Mouse (Mus musculus): ENCODE measurements around the gene Thbs4. TPM values are rescaled to one million over a fixed set of nuclear protein-coding genes. Genes with fewer than 3 reads are reported as not detected.

Thbs4 gene
- polyA plus RNA-seq, 1 experiment from 2014 or later, result 0.30 TPM

- Histone ChIP-seq H3K4me1 (replicated peaks) (no peaks in the 10 kb centered on the region), H3K4me2 (no peak overlapping the region), H3K4me3 (replicated peaks) (no peak overlapping the region), H3K36me3 (replicated peaks) (no peaks in the 10 kb centered on the region), H3K27me3 (peaks cover 42% of the 10 kb centered on the region), H3K9me3 (replicated peaks) (no peaks in the 10 kb centered on the region), H3K27ac (replicated peaks) (no peak overlapping the region), H3K9ac (no peak overlapping the region)
- ATAC-seq (ENCODE audit: insufficient read depth), result no peak
- 56% methylated on average over 7 of the region's 7 CpGs for WGBS (ENCODE audit: insufficient replicate concordance)
These were observed 3.1 kb downstream of the Thbs4 start for GRCm38 (mm10) chr13:92791474-92791873.

GRCm38 (mm10) chr13:92784311-92784710 is 10.3 kb downstream of the Thbs4 start:
- Histone ChIP-seq H3K4me3 (replicated peaks) (no peak overlapping the region), H3K4me1 (replicated peaks) (no peaks in the 10 kb centered on the region), H3K4me2 (no peak overlapping the region), H3K27me3 (no peaks in the 10 kb centered on the region), H3K9ac (no peak overlapping the region), H3K36me3 (replicated peaks) (no peaks in the 10 kb centered on the region), H3K27ac (replicated peaks) (no peak overlapping the region), H3K9me3 (replicated peaks) (no peaks in the 10 kb centered on the region)
- ATAC-seq (ENCODE audit: insufficient read depth), result no peak
- 60% methylated on average over 3 of the region's 3 CpGs for WGBS (ENCODE audit: insufficient replicate concordance)

GRCm38 (mm10) chr13:92783551-92783950 is 11.1 kb downstream of the Thbs4 start:
- Histone ChIP-seq H3K4me1 (replicated peaks) (no peaks in the 10 kb centered on the region), H3K27me3 (no peaks in the 10 kb centered on the region), H3K36me3 (replicated peaks) (no peaks in the 10 kb centered on the region), H3K9me3 (replicated peaks) (no peaks in the 10 kb centered on the region), H3K4me3 (replicated peaks) (no peak overlapping the region), H3K4me2 (no peak overlapping the region), H3K9ac (no peak overlapping the region), H3K27ac (replicated peaks) (no peak overlapping the region)
- ATAC-seq (ENCODE audit: insufficient read depth), result no peak
- WGBS (ENCODE audit: insufficient replicate concordance), result 75% methylated on average over 4 of the region's 4 CpGs

- Histone ChIP-seq H3K4me1 (replicated peaks) (no peaks in the 10 kb centered on the region), H3K9ac (no peak overlapping the region), H3K36me3 (replicated peaks) (no peaks in the 10 kb centered on the region), H3K4me3 (replicated peaks) (no peak overlapping the region), H3K9me3 (replicated peaks) (no peaks in the 10 kb centered on the region), H3K27ac (replicated peaks) (no peak overlapping the region), H3K4me2 (no peak overlapping the region), H3K27me3 (no peaks in the 10 kb centered on the region)
- no peak for ATAC-seq (ENCODE audit: insufficient read depth)
- WGBS (ENCODE audit: insufficient replicate concordance), result 66% methylated on average over 8 of the region's 8 CpGs
These were observed 13.7 kb downstream of the Thbs4 start for GRCm38 (mm10) chr13:92780927-92781326.

- no peaks in the 10 kb centered on the region for H3K9me3 ChIP-seq (replicated peaks)
- H3K27ac ChIP-seq (replicated peaks), result no peak overlapping the region
- WGBS (ENCODE audit: insufficient replicate concordance), result 65% methylated on average over 4 of the region's 4 CpGs
- ATAC-seq (ENCODE audit: insufficient read depth), result no peak
- no peaks in the 10 kb centered on the region for H3K4me1 ChIP-seq (replicated peaks)
- H3K27me3 ChIP-seq, result no peaks in the 10 kb centered on the region
- no peak overlapping the region for H3K4me3 ChIP-seq (replicated peaks)
- no peaks in the 10 kb centered on the region for H3K36me3 ChIP-seq (replicated peaks)
- H3K9ac ChIP-seq, result no peak overlapping the region
- no peak overlapping the region for H3K4me2 ChIP-seq
These were observed 14.5 kb downstream of the Thbs4 start for GRCm38 (mm10) chr13:92780076-92780475.

DNA sequence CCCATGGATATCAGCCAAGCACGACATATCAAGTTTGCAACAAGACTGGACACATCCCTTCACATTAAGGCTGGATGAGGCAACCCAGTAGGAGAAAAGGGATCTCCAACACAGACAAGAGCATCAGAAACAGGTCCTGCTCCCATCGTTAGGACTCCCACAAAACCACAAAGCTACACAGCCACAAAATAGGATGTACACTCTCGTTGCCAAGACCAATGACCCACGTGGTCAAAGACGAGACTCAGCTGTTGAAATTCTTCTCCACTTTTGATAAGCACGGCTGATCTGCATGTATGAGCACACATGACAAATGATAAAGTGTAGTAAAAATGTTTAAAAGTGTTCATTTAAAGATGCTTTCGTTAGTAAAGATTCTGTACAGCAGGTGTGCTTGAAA is 16.0 kb downstream of the Thbs4 start:
- no peak for ATAC-seq (ENCODE audit: insufficient read depth)
- no peak overlapping the region for H3K4me3 ChIP-seq (replicated peaks)
- H3K9ac ChIP-seq, result no peak overlapping the region
- no peaks in the 10 kb centered on the region for H3K36me3 ChIP-seq (replicated peaks)
- H3K27ac ChIP-seq (replicated peaks), result no peak overlapping the region
- no peaks in the 10 kb centered on the region for H3K27me3 ChIP-seq
- no peaks in the 10 kb centered on the region for H3K4me1 ChIP-seq (replicated peaks)
- no peaks in the 10 kb centered on the region for H3K9me3 ChIP-seq (replicated peaks)
- H3K4me2 ChIP-seq, result no peak overlapping the region
- 39% methylated on average over 7 of the region's 7 CpGs for WGBS (ENCODE audit: insufficient replicate concordance)

DNA sequence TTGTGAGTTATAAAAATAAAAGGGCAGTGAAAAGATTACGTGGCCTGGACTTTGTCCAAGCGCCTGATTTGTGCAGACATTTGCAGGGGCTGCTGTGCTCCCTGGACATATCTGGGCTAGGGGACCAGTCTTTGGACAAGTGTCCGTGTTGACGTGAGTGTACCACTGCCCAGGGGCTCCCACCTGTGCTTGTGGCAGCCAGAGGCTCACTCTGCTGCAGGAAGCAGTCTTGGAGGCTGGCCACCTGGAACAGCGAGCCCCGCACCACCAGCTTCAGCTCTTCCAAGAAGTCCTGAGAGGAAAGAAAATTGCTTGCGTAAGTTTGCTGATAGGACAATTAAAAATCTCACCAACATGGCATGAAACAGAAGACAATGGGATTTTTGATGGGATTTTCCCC is 18.7 kb downstream of the Thbs4 start:
- Histone ChIP-seq H3K9me3 (replicated peaks) (no peaks in the 10 kb centered on the region), H3K4me3 (replicated peaks) (no peak overlapping the region), H3K36me3 (replicated peaks) (no peaks in the 10 kb centered on the region), H3K27ac (replicated peaks) (no peak overlapping the region), H3K4me2 (no peak overlapping the region), H3K9ac (no peak overlapping the region), H3K4me1 (replicated peaks) (no peaks in the 10 kb centered on the region), H3K27me3 (no peaks in the 10 kb centered on the region)
- no peak for ATAC-seq (ENCODE audit: insufficient read depth)
- WGBS (ENCODE audit: insufficient replicate concordance), result 68% methylated on average over 7 of the region's 7 CpGs

DNA sequence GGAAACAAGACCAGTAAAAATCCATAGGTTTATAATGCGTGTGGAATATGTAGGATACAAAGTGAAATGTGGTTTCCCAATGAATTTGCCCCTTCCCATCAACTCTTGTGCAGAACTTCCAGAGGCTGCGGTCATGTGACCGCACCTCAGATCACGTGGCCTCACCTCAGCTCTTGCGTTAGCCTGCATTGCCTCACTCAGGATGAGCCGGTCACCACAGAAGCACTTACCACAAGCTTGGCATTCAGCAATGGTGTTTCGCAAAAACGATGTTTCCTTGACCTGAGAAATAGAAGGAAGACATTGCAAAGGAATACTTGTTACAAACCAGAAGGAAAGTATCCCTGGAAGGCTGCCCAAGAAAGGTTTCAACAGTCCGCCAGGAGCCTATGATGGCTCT is 19.7 kb downstream of the Thbs4 start:
- no peak overlapping the region for H3K4me3 ChIP-seq (replicated peaks)
- no peaks in the 10 kb centered on the region for H3K9me3 ChIP-seq (replicated peaks)
- H3K4me1 ChIP-seq (replicated peaks), result no peaks in the 10 kb centered on the region
- no peak overlapping the region for H3K4me2 ChIP-seq
- WGBS (ENCODE audit: insufficient replicate concordance), result 64% methylated on average over 9 of the region's 9 CpGs
- no peak overlapping the region for H3K27ac ChIP-seq (replicated peaks)
- no peaks in the 10 kb centered on the region for H3K36me3 ChIP-seq (replicated peaks)
- no peak overlapping the region for H3K9ac ChIP-seq
- ATAC-seq (ENCODE audit: insufficient read depth), result no peak
- no peaks in the 10 kb centered on the region for H3K27me3 ChIP-seq

DNA sequence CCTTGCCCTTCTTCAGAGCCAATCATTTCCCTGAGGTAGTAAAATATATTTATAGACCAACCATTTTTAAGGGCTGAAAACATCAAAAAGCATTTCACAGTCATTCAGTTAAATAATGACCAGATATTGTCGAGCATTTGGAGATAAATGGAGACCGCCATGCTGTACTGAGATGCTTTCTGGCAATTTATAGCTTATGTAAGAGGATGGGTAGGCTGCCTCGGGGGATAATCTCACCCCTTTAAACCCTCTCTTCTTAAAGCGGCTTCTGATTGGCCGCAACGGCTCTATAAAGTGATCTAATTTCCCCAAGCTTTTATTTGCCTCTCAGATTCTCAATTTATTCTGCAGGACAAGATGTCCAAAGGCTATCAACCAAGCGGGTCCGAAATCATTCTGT is 22.1 kb downstream of the Thbs4 start:
- no peaks in the 10 kb centered on the region for H3K4me1 ChIP-seq (replicated peaks)
- no peak overlapping the region for H3K9ac ChIP-seq
- no peaks in the 10 kb centered on the region for H3K9me3 ChIP-seq (replicated peaks)
- no peak overlapping the region for H3K4me2 ChIP-seq
- no peak overlapping the region for H3K27ac ChIP-seq (replicated peaks)
- ATAC-seq (ENCODE audit: insufficient read depth), result no peak
- 69% methylated on average over 8 of the region's 8 CpGs for WGBS (ENCODE audit: insufficient replicate concordance)
- no peaks in the 10 kb centered on the region for H3K27me3 ChIP-seq
- H3K4me3 ChIP-seq (replicated peaks), result no peak overlapping the region
- no peaks in the 10 kb centered on the region for H3K36me3 ChIP-seq (replicated peaks)

- H3K4me3 ChIP-seq (replicated peaks), result no peak overlapping the region
- H3K4me1 ChIP-seq (replicated peaks), result no peaks in the 10 kb centered on the region
- H3K9ac ChIP-seq, result no peak overlapping the region
- H3K36me3 ChIP-seq (replicated peaks), result no peaks in the 10 kb centered on the region
- no peak overlapping the region for H3K4me2 ChIP-seq
- whole genome bisulfite sequencing (ENCODE audit: insufficient replicate concordance), result 68% methylated on average over 5 of the region's 5 CpGs
- no peaks in the 10 kb centered on the region for H3K9me3 ChIP-seq (replicated peaks)
- H3K27ac ChIP-seq (replicated peaks), result no peak overlapping the region
- H3K27me3 ChIP-seq, result no peaks in the 10 kb centered on the region
- ATAC-seq (ENCODE audit: insufficient read depth), result no peak
These were observed 23.1 kb downstream of the Thbs4 start for GRCm38 (mm10) chr13:92771566-92771965.

GRCm38 (mm10) chr13:92765454-92766242 is 29.0 kb downstream of the Thbs4 start:
- H3K9me3 ChIP-seq (replicated peaks), result no peaks in the 10 kb centered on the region
- no peak overlapping the region for H3K4me3 ChIP-seq (replicated peaks)
- no peaks in the 10 kb centered on the region for H3K36me3 ChIP-seq (replicated peaks)
- no peaks in the 10 kb centered on the region for H3K27me3 ChIP-seq
- H3K4me2 ChIP-seq, result no peak overlapping the region
- 52% methylated on average over 6 of the region's 6 CpGs for WGBS (ENCODE audit: insufficient replicate concordance)
- no peak for ATAC-seq (ENCODE audit: insufficient read depth)
- no peak overlapping the region for H3K27ac ChIP-seq (replicated peaks)
- no peak overlapping the region for H3K9ac ChIP-seq
- H3K4me1 ChIP-seq (replicated peaks), result no peaks in the 10 kb centered on the region

GRCm38 (mm10) chr13:92762322-92762721 is 32.3 kb downstream of the Thbs4 start:
- no peak overlapping the region for H3K27ac ChIP-seq (replicated peaks)
- H3K4me3 ChIP-seq (replicated peaks), result no peak overlapping the region
- no peaks in the 10 kb centered on the region for H3K9me3 ChIP-seq (replicated peaks)
- H3K36me3 ChIP-seq (replicated peaks), result no peaks in the 10 kb centered on the region
- ATAC-seq (ENCODE audit: insufficient read depth), result no peak
- no peak overlapping the region for H3K4me2 ChIP-seq
- no peak overlapping the region for H3K9ac ChIP-seq
- H3K4me1 ChIP-seq (replicated peaks), result no peaks in the 10 kb centered on the region
- no peaks in the 10 kb centered on the region for H3K27me3 ChIP-seq
- 66% methylated on average over 1 of the region's 1 CpGs for WGBS (ENCODE audit: insufficient replicate concordance)

Measured in liver, embryonic 15.5 days (tissue).